Mouse (Mus musculus): Measurements from ENCODE around the gene Hoxc9. TPM values are rescaled to one million over a fixed set of nuclear protein-coding genes. Genes with fewer than 3 reads are reported as not detected.
A peak's percentile ranks its signal among the peaks of the same experiment; 100 is the strongest.

Hoxc9 gene
- total RNA-seq, 1 experiment, result 0.54 TPM

GRCm38 (mm10) chr15:103032167-103032566 is 55.9 kb downstream of the Hoxc9 start:
- H3K4me3 ChIP-seq (ENCODE audit: insufficient read depth in 1 of 2, low read depth in 1 of 2, low read length in 2 of 2, poor library complexity in 1 of 2, severe bottlenecking in 1 of 2), result no peak overlapping the region
- H3K9ac ChIP-seq (ENCODE audit: insufficient read depth, low read depth, low read length, poor library complexity, severe bottlenecking), result no peak overlapping the region
- no peak for DNase-seq (ENCODE audit: low read depth, low spot score)
- no peaks in the 10 kb centered on the region for H3K9me3 ChIP-seq (ENCODE audit: control insufficient read depth, insufficient read depth, low read depth, low read length)
- 0 out of 4 replicates have a peak, but pooled peaks cover 0 to 2% of the 10 kb centered on the region in 2 experiments for H3K4me1 ChIP-seq (ENCODE audit: control insufficient read depth in 2 of 2, insufficient read depth in 2 of 2, low read length in 2 of 2, poor library complexity in 1 of 2)
- in situ Hi-C loops (cut with MboI; ENCODE audit: low sequenced_read_pairs in 2 of 2, unreplicated experiment in 2 of 2), result no loop called here
- no peaks in the 10 kb centered on the region for H3K36me3 ChIP-seq (ENCODE audit: control insufficient read depth, insufficient read depth, low read length, poor library complexity, severe bottlenecking)
- no peak overlapping the region for H3K27ac ChIP-seq (ENCODE audit: insufficient read depth, low read depth, low read length, poor library complexity, severe bottlenecking)
- TF ChIP-seq CHD2 (IDR thresholded peaks at IDR 0.05; ENCODE audit: low read depth, low read length) (no peak), HCFC1 (IDR thresholded peaks at IDR 0.05; ENCODE audit: borderline replicate concordance, insufficient read depth, low read length) (no peak), ZNF384 (IDR thresholded peaks at IDR 0.05; ENCODE audit: low read depth, low read length) (no peak), ZC3H11A (IDR thresholded peaks at IDR 0.05; ENCODE audit: borderline replicate concordance, low read depth, low read length) (no peak), MAFK (IDR thresholded peaks at IDR 0.05; ENCODE audit: insufficient read depth, low read depth, low read length) (no peak)

- H3K4me1 ChIP-seq (ENCODE audit: control insufficient read depth in 2 of 2, insufficient read depth in 2 of 2, low read length in 2 of 2, poor library complexity in 1 of 2), result 0 out of 4 replicates have a peak, but pooled peaks cover 0 to 2% of the 10 kb centered on the region in 2 experiments
- DNase-seq (ENCODE audit: low read depth, low spot score), result no peak
- no peak overlapping the region for H3K9ac ChIP-seq (ENCODE audit: insufficient read depth, low read depth, low read length, poor library complexity, severe bottlenecking)
- H3K27ac ChIP-seq (ENCODE audit: insufficient read depth, low read depth, low read length, poor library complexity, severe bottlenecking), result no peak overlapping the region
- H3K36me3 ChIP-seq (ENCODE audit: control insufficient read depth, insufficient read depth, low read length, poor library complexity, severe bottlenecking), result no peaks in the 10 kb centered on the region
- no peak overlapping the region for H3K4me3 ChIP-seq (ENCODE audit: insufficient read depth in 1 of 2, low read depth in 1 of 2, low read length in 2 of 2, poor library complexity in 1 of 2, severe bottlenecking in 1 of 2)
- H3K9me3 ChIP-seq (ENCODE audit: control insufficient read depth, insufficient read depth, low read depth, low read length), result no peaks in the 10 kb centered on the region
- TF ChIP-seq ZC3H11A (IDR thresholded peaks at IDR 0.05; ENCODE audit: borderline replicate concordance, low read depth, low read length) (no peak), MAFK (IDR thresholded peaks at IDR 0.05; ENCODE audit: insufficient read depth, low read depth, low read length) (no peak), ZNF384 (IDR thresholded peaks at IDR 0.05; ENCODE audit: low read depth, low read length) (no peak)
- in situ Hi-C loops (cut with MboI; ENCODE audit: low sequenced_read_pairs in 2 of 2, unreplicated experiment in 2 of 2), result no loop called here
Measured at GRCm38 (mm10) chr15:103032646-103033575, 56.7 kb downstream of the Hoxc9 start.

GRCm38 (mm10) chr15:103034043-103034806 is 58.0 kb downstream of the Hoxc9 start:
- Histone ChIP-seq H3K4me1 (ENCODE audit: control insufficient read depth in 2 of 2, insufficient read depth in 2 of 2, low read length in 2 of 2, poor library complexity in 1 of 2) (0 out of 4 replicates have a peak, but pooled peaks cover 0 to 2% of the 10 kb centered on the region in 2 experiments), H3K36me3 (ENCODE audit: control insufficient read depth, insufficient read depth, low read length, poor library complexity, severe bottlenecking) (no peaks in the 10 kb centered on the region), H3K27ac (ENCODE audit: insufficient read depth, low read depth, low read length, poor library complexity, severe bottlenecking) (no peak overlapping the region), H3K9ac (ENCODE audit: insufficient read depth, low read depth, low read length, poor library complexity, severe bottlenecking) (peak overlapping the region; percentile 9; the same call in 1 of the 2 replicates), H3K9me3 (ENCODE audit: control insufficient read depth, insufficient read depth, low read depth, low read length) (no peaks in the 10 kb centered on the region), H3K4me3 (ENCODE audit: insufficient read depth in 1 of 2, low read depth in 1 of 2, low read length in 2 of 2, poor library complexity in 1 of 2, severe bottlenecking in 1 of 2) (peak overlapping the region; percentile 45 to 57)
- TF ChIP-seq ZC3H11A (IDR thresholded peaks at IDR 0.05; ENCODE audit: borderline replicate concordance, low read depth, low read length) (no peak), ZNF384 (IDR thresholded peaks at IDR 0.05; ENCODE audit: low read depth, low read length) (no peak), HCFC1 (IDR thresholded peaks at IDR 0.05; ENCODE audit: borderline replicate concordance, insufficient read depth, low read length) (no peak), CHD2 (IDR thresholded peaks at IDR 0.05; ENCODE audit: low read depth, low read length) (no peak), MAFK (IDR thresholded peaks at IDR 0.05; ENCODE audit: insufficient read depth, low read depth, low read length) (no peak)
- no peak for DNase-seq (ENCODE audit: low read depth, low spot score)
- in situ Hi-C loops (cut with MboI; ENCODE audit: low sequenced_read_pairs in 2 of 2, unreplicated experiment in 2 of 2), result no loop called here

Other genes with a start within 250 kb of the Hoxc9 start
- gene Hoxc13, start 55.3 kb upstream of the Hoxc9 start, total RNA-seq (2012; rRNA removed), result 0.42 and 0.94 TPM in 2 replicates
- 0.85 and 1.9 TPM in 2 replicates for gene Hoxc12, start 39.7 kb upstream of the Hoxc9 start, total RNA-seq (2012; rRNA removed)
- not detected in 2 replicates for gene Hoxc11, start 22.0 kb upstream of the Hoxc9 start, total RNA-seq (2012; rRNA removed)
- gene Hoxc10, start 9.6 kb upstream of the Hoxc9 start, total RNA-seq (2012; rRNA removed), result 0.58 TPM in 1 of 2 replicates, not detected in the other
- 0.22 TPM in 1 of 2 replicates, not detected in the other for gene Hoxc5, start 9.0 kb upstream of the Hoxc9 start, total RNA-seq (2012; rRNA removed)
- gene Hoxc8, start 14.2 kb downstream of the Hoxc9 start, total RNA-seq (2012; rRNA removed), result 0.22 TPM in 1 of 2 replicates, not detected in the other
- gene Hoxc6, start 21.8 kb downstream of the Hoxc9 start, total RNA-seq (2012; rRNA removed), result 0.32 and 0.58 TPM in 2 replicates
- gene Hoxc4, start 42.5 kb downstream of the Hoxc9 start, total RNA-seq (2012; rRNA removed), result 0.31 TPM in 1 of 2 replicates, not detected in the other
- 7.1 and 10.6 TPM in 2 replicates for gene Smug1, start 190.7 kb downstream of the Hoxc9 start, total RNA-seq (2012; rRNA removed)

Measured in ES-E14 (cell line).